Mouse (Mus musculus) embryonic facial prominence, embryonic 12.5 days (tissue): ENCODE measurements around the gene Ccdc177. TPM values are rescaled to one million over a fixed set of nuclear protein-coding genes. Genes with fewer than 3 reads are reported as not detected.
"Not testable (repeated sequence)": the region's sequence is repeated elsewhere in the genome, so short reads cannot be mapped to it uniquely, and the experiment has no call there.

Experiments
- ATAC-seq: fragments of 200-750 bp; cut with Nextera tagmentation; 2 replicates; pipeline ENCODE4 v1.8.0; 2017; ENCODE audit not compliant: insufficient number of reproducible peaks, insufficient read depth, low FRiP score, low TSS enrichment
- H3K27ac ChIP-seq: fragments of 300-500 bp; sonication (generic); 2 replicates; pipeline ENCODE4 v1.5.1; 2016; ENCODE audit warnings: mild to moderate bottlenecking
- H3K27me3 ChIP-seq: fragments of 300-500 bp; sonication (generic); 2 replicates; pipeline ENCODE4 v1.6.1; 2016; ENCODE audit warnings: mild to moderate bottlenecking, moderate library complexity
- H3K36me3 ChIP-seq: fragments of 300-500 bp; sonication (generic); 2 replicates; pipeline ENCODE4 v1.6.1; 2016; ENCODE audit warnings: mild to moderate bottlenecking
- H3K4me1 ChIP-seq: fragments of 300-500 bp; sonication (generic); 2 replicates; pipeline ENCODE4 v1.6.1; 2016
- H3K4me2 ChIP-seq: fragments of 300-500 bp; sonication (generic); replicated peaks from 2 replicates; pipeline ENCODE4 v1.6.1; 2016; ENCODE audit warnings: mild to moderate bottlenecking, moderate library complexity
- H3K4me3 ChIP-seq: fragments of 300-500 bp; sonication (generic); 2 replicates; pipeline ENCODE4 v1.5.1; 2016; ENCODE audit warnings: mild to moderate bottlenecking
- H3K9ac ChIP-seq: fragments of 300-500 bp; sonication (generic); 2 replicates; pipeline ENCODE4 v1.6.1; 2016; ENCODE audit warnings: mild to moderate bottlenecking, moderate library complexity
- H3K9me3 ChIP-seq: fragments of 300-500 bp; sonication (generic); 2 replicates; pipeline ENCODE4 v1.6.1; 2016; ENCODE audit warnings: mild to moderate bottlenecking, moderate library complexity
- WGBS: fragments of 180-500 bp; shearing (Covaris S2); methylation state at CpG from one replicate; pipeline ENCODE4 v1.1.7; 2016; 5-methylcytosine and 5-hydroxymethylcytosine counted together
- polyA plus RNA-seq: library from polyadenylated mRNA; unstranded; fragments of >200 nt; fragmentation: Nextera tagmentation; extraction: Ambion mirVana; gene quantifications from 2 replicates; pipeline ENCODE4 v1.2.1, GENCODE M21; 2016

Gene Ccdc177
- polyA plus RNA-seq, 1 experiment from 2014 or later: 1.4 TPM

DNA sequence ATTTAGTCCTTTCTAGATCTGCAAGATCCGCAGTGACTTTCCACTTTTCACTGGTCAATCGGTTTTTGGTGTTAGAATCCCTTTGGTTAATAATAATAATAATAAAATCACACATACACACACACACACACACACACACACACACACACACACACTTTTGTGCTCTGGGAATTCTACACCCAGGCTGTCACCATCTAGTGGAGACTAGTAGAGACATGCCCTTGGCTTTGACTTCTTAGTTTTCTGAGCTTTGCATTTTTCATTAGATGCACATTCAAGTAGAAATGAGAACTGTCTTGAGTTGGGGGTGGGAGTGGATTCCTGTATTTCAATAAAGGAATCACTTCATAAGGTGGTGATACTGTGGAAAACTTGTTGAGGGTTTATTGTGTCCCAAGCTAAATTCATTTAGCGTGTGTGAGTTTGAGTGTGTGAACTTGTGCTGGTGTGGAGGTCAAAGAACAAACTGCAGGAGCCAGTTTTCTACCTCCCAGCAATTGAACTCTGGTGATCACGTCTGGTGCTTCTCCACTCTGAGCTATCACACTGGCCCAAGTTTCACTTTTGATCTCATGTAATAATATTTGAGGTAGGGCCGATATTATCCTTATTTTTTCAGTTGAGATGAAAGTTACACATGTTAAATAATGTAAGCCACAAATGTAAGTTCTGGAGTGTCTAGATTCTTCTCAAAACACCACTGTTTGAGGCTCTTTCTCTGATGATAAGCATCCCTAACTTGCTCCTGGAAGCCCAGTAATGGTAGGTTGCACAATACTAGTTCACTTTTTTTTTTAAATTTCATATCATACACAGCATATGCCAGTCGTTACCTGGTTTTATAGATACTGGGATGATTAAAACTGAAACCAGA is 31.3 kb upstream of the Ccdc177 start:
- Histone ChIP-seq H3K36me3 (no peaks in the 10 kb centered on the region), H3K9ac (peak overlapping the region; percentile 93; the same call in 1 of the 2 replicates), H3K9me3 (no peaks in the 10 kb centered on the region), H3K27ac (peak overlapping the region; percentile 97; the same call in 1 of the 2 replicates), H3K4me1 (peaks cover 11% of the 10 kb centered on the region), H3K4me3 (peak overlapping the region; percentile 94), H3K4me2 (peak overlapping the region; percentile 80), H3K27me3 (no peaks in the 10 kb centered on the region)
- WGBS: 43% methylated on average over 6 of the region's 6 CpGs
- no peak for ATAC-seq

DNA sequence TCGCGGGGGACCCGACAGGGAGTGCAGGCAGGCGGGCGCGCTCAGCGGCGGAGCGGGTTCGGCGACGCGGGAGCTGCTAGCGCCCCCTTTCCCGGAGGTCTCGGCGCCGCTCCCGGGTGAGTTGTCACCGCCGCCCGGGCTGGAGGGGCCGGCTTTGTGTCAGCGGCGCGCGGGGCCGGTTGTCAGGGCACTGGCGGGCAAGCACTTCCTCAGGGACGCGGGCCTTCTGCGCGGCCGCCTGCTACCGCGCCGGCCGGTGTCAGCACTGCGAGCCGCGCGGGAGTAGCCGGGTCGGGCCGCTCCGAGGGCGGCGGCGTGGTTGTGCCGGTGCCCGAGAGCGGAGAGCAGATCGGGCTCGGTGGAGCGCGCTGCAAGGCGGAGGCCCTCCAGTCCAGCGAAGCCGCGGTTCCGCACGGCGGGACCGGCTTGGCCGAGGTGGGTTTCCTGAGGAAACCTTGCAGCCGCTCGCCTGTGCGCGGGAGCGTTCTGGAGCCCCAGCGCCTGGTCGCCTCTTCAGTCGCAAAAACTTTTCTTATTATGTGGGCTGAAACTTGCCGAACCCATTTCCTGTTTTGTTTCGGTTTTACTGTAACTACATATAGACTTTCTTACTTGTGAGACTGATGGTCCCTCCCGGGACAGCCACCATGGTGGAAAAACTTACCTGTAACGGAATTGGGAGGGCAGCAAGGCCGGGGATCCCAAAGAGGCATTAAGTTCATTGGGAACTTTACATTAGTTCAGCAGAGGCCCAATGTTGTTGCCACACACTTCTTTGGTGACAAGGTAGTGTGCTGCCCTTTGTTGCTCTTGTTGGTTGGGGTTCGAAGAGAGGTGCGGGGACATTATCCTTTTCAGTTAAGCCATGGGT is 30.4 kb upstream of the Ccdc177 start:
- H3K27ac ChIP-seq: peak overlapping the region; percentile 97
- H3K9me3 ChIP-seq: no peaks in the 10 kb centered on the region
- peak overlapping the region; percentile 80 for H3K4me2 ChIP-seq
- peak; percentile 68 for ATAC-seq
- no peaks in the 10 kb centered on the region for H3K27me3 ChIP-seq
- H3K4me3 ChIP-seq: peak overlapping the region; percentile 94
- under 1% methylated on average over 68 of the region's 80 CpGs for WGBS
- H3K9ac ChIP-seq: peak overlapping the region; percentile 93
- peaks cover 11% of the 10 kb centered on the region for H3K4me1 ChIP-seq
- no peaks in the 10 kb centered on the region for H3K36me3 ChIP-seq

DNA sequence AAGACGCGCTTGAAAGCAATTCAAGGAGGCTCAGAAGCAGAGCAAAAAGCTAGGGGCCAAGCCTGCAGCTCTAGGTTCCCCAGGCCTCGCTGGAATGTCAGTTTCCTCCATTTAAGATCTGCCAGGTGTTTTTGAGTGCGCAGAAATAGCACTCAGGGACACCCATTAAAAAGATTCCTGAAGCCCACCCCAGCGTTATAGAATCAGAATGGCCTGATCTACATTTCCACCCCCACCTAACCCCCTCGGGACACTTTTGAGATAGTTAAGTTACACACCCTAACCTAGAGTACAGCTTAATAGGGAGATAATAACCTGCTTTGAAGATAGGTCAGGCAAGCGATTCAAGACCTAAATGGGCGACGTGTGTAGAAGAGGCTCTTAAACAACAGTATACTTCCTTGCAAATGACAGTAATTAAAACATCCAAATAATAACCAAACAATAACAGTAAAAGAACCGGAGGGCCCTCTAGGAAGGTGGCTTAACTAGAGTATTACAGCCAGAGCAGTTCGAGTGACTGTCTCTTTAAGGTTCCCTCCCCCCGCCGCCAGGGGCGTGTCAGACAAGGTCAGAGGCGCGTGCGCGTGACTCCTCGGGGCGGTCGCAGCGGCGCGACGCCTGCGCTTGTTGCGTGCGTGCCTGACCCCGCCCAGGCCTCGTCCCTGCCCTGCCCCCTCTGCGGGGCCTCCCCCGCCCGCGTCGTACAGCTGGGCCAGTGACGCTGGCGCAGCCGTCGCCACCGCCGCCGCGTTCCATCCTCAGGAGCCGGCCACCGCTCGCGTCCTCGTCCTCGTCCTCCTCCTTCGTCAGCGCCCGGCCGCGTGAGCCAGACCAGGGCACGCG is 29.6 kb upstream of the Ccdc177 start, which contains the start of gene Susd6:
Gene Susd6, plus strand, starts transcription at position 662 of the 846 bp plus-strand sequence.
- peak; percentile 95 for ATAC-seq
- WGBS: 3% methylated on average over 54 of the region's 56 CpGs
- Histone ChIP-seq H3K27ac (peak within 1 kb of the TSS; percentile 97), H3K27me3 (no peaks in the 10 kb centered on the region), H3K36me3 (no peaks in the 10 kb centered on the region), H3K4me2 (peak within 1 kb of the TSS; percentile 80), H3K4me3 (peak within 1 kb of the TSS; percentile 94), H3K9me3 (no peaks in the 10 kb centered on the region), H3K4me1 (peaks cover 11% of the 10 kb centered on the region), H3K9ac (peak within 1 kb of the TSS; percentile 93)

DNA sequence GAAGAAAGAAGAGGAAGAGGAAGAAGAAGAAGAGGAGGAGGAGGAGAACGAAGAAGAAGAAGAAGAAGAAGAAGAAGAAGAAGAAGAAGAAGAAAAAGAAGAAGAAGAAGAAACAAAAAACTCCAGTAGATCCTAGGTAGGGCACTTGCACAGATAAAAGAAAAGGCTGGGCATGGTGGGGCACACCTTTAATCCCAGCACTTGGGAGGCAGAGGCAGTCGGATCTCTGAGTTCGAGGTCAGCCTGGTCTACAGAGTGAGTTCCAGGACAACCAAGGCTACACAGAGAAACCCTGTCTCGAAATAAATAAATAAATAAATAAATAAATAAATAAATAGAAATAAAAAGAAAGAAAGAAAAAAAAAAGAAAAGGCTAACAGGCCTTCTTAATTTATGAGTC is 28.8 kb upstream of the Ccdc177 start:
- not testable (repeated sequence) for H3K9me3 ChIP-seq, H3K27ac ChIP-seq, ATAC-seq, H3K9ac ChIP-seq, H3K27me3 ChIP-seq, H3K36me3 ChIP-seq, H3K4me2 ChIP-seq, H3K4me3 ChIP-seq
- WGBS: 74% methylated on average over 4 of the region's 4 CpGs
- peaks cover 11% of the 10 kb centered on the region for H3K4me1 ChIP-seq

DNA sequence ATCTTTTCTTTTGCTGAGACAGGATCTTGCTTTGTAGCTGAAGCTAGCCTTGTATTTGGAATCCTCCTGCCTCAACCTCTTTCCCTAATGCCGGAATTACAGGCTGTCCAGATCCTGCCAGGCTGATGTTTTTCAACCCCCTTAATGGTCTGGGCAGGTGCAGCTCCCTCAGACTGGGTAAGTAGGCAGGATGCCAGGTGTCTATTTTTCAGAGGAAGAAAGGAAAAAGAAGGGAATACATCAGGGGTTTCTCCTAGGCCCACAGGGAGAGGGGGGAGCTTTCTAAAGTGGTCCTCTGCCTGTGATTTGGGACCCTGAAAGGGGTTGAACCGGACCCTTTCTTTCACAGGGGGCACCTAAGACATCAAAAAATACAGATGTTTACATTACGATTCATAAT is 27.7 kb upstream of the Ccdc177 start:
- no peak for ATAC-seq
- H3K4me1 ChIP-seq: peaks cover 11% of the 10 kb centered on the region
- 82% methylated on average over 3 of the region's 3 CpGs for WGBS
- H3K4me3 ChIP-seq: no peak overlapping the region
- H3K4me2 ChIP-seq: no peak overlapping the region
- no peak overlapping the region for H3K27ac ChIP-seq
- no peaks in the 10 kb centered on the region for H3K36me3 ChIP-seq
- no peaks in the 10 kb centered on the region for H3K27me3 ChIP-seq
- no peaks in the 10 kb centered on the region for H3K9me3 ChIP-seq
- no peak overlapping the region for H3K9ac ChIP-seq

DNA sequence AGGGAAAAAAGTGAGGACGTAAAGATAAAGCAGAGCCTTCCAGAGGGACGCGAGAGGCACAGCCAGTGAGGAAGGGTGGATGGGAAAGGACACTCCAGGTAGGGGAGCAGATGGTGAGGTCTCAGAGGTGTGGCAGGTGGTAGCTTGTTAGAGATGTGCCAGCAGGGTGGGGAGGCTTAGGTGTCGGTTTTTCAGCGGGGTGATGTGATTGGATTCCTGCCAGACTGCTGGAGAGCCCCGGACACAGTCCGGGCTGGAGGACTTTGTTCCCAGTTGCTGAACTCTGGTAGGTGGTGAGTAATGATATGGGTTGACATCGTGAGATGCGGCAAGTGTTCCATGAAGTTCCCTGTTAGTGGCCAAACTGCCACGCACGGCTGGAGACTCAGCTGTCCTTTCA is 27.1 kb upstream of the Ccdc177 start:
- WGBS: 52% methylated on average over 11 of the region's 11 CpGs
- ATAC-seq: no peak
- Histone ChIP-seq H3K36me3 (no peaks in the 10 kb centered on the region), H3K4me2 (no peak overlapping the region), H3K4me3 (no peak overlapping the region), H3K27ac (no peak overlapping the region), H3K9ac (no peak overlapping the region), H3K9me3 (no peaks in the 10 kb centered on the region), H3K27me3 (no peaks in the 10 kb centered on the region), H3K4me1 (peaks cover 11% of the 10 kb centered on the region)

DNA sequence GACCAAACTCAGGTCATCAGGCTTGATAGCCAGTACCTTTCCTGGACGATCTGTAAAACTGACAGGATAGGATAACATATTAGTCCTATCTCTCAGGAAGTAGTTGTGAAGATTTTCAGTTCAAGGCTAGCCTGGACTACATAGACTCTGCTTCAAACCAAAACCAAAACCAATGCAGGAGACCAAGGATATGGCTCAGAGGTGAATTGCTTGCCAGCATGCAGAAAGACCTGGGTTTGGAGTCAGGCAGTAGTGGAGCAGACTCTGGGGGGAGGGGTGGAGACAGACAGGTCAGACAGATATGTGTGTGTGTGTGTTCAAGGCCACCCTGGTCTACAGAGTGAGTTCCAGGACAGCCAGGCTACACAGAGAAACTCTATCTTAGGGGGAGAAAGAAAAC is 26.1 kb upstream of the Ccdc177 start:
- Histone ChIP-seq H3K4me1 (peaks cover 5% of the 10 kb centered on the region; the same call in 1 of the 2 replicates), H3K36me3 (no peaks in the 10 kb centered on the region), H3K27ac (no peak overlapping the region), H3K4me2 (no peak overlapping the region), H3K27me3 (no peaks in the 10 kb centered on the region), H3K4me3 (no peak overlapping the region), H3K9me3 (no peaks in the 10 kb centered on the region), H3K9ac (no peak overlapping the region)
- 67% methylated on average over 1 of the region's 1 CpGs for WGBS
- no peak for ATAC-seq

DNA sequence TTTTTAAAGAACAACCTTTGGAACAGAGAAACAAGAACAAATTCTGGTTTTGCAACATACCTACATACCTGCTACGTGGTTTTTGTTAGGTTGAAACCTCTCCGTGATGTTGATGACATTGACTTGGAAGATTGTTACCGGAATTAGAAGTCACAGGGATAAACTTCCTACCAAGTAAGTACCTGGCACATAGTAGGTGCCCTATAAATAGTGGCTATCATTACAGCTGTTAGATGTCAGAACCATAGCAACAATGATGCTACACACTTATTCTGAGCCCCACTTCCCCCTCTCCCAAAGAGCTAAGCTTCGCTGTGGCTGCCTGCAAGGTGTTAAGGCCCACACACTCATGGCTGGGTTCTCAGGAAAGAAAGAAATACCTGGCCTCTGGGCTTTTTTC is 25.1 kb upstream of the Ccdc177 start:
- H3K4me1 ChIP-seq: peaks cover 5% of the 10 kb centered on the region; the same call in 1 of the 2 replicates
- WGBS: 85% methylated on average over 4 of the region's 4 CpGs
- no peak overlapping the region for H3K4me3 ChIP-seq
- ATAC-seq: no peak
- H3K9ac ChIP-seq: no peak overlapping the region
- no peaks in the 10 kb centered on the region for H3K36me3 ChIP-seq
- H3K9me3 ChIP-seq: no peaks in the 10 kb centered on the region
- H3K27me3 ChIP-seq: no peaks in the 10 kb centered on the region
- no peak overlapping the region for H3K27ac ChIP-seq
- H3K4me2 ChIP-seq: no peak overlapping the region

DNA sequence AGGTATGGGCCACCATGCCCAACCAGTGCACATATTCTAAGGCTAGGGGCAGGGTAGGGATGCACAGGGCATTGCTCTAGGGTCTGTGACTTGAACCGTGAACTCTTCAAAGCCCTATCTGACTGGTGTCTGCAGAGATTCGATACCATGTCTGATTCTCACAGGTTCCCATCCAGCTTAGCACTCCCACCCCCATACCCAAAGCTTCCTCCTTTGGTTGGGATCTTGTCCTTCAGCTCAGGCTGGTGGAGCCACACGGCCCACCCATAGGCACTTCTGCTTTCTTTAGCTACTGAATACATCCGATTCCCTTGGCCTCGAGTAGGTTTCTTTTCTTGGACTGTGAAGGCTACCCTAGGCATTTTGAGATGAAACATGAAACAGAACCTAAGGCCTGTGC is 24.5 kb upstream of the Ccdc177 start:
- 86% methylated on average over 5 of the region's 5 CpGs for WGBS
- Histone ChIP-seq H3K9ac (no peak overlapping the region), H3K9me3 (no peaks in the 10 kb centered on the region), H3K27me3 (no peaks in the 10 kb centered on the region), H3K4me2 (no peak overlapping the region), H3K4me1 (peaks cover 5% of the 10 kb centered on the region; the same call in 1 of the 2 replicates), H3K36me3 (no peaks in the 10 kb centered on the region), H3K4me3 (no peak overlapping the region), H3K27ac (no peak overlapping the region)
- ATAC-seq: no peak

DNA sequence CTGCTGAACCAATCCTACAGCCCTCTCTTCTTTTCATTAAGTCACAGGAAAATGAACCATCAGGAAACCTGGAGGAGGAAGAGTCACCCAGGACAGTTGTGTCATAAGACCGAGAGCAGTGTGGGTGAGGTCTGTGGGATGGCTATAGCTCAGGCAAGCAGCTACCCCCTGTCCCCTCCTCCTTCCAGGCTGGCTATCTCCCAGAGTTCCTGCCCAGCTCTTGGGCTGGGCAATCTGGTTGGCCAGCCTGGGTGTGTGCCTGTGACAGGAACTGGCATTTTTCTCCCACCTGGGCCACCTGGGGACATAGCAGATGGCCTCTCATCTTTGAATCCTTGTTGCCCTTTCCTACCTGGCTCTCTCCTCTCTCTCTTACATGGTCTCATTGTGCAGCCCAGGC is 23.4 kb upstream of the Ccdc177 start:
- ATAC-seq: no peak
- H3K4me3 ChIP-seq: no peak overlapping the region
- WGBS: 94% methylated on average over 1 of the region's 1 CpGs
- H3K4me2 ChIP-seq: no peak overlapping the region
- H3K27me3 ChIP-seq: no peaks in the 10 kb centered on the region
- no peaks in the 10 kb centered on the region for H3K36me3 ChIP-seq
- no peaks in the 10 kb centered on the region for H3K4me1 ChIP-seq
- no peak overlapping the region for H3K27ac ChIP-seq
- no peak overlapping the region for H3K9ac ChIP-seq
- H3K9me3 ChIP-seq: no peaks in the 10 kb centered on the region

DNA sequence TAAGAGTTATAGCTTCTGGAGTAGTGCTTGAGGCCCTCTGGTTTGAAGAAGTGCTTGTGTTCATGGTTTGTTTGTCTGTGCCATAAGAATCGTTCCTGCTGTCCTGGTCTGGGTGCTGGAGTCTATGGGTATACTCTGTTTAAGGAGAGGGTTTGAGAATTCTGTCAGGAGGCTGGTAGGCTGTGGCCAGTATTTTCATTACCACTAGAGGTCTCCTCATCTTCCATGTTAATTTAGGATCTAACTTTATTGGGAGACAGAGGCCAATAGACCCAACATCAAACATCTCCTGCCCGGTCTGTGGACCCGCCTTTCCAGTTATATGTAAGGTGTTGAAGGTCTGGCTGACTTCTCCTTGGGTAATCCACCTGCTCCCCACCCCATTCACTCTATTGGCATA is 22.4 kb upstream of the Ccdc177 start:
- no peak overlapping the region for H3K4me3 ChIP-seq
- no peaks in the 10 kb centered on the region for H3K9me3 ChIP-seq
- no peak overlapping the region for H3K9ac ChIP-seq
- no peaks in the 10 kb centered on the region for H3K4me1 ChIP-seq
- no peak overlapping the region for H3K27ac ChIP-seq
- 57% methylated on average over 3 of the region's 3 CpGs for WGBS
- H3K4me2 ChIP-seq: no peak overlapping the region
- no peaks in the 10 kb centered on the region for H3K36me3 ChIP-seq
- ATAC-seq: no peak
- H3K27me3 ChIP-seq: no peaks in the 10 kb centered on the region
